Comparison of ENCODE assay signal across 13 mouse cellular contexts in genomic region chr10:75344563-75344962, GRCm38 (mm10). TPM values are rescaled to one million over a fixed set of nuclear protein-coding genes. Genes with fewer than 3 reads are reported as not detected.
A peak's percentile ranks its signal among the peaks of the same experiment; 100 is the strongest.
DNase-seq lines count a peak whose midpoint lies in the region; ATAC-seq and TF ChIP-seq lines count a peak whose summit lies in the region.
"Not testable (repeated sequence)": the region's sequence is repeated elsewhere in the genome, so short reads cannot be mapped to it uniquely, and the experiment has no call there.
"Had no signal": no experiment of that assay in that cellular context is flagged by ENCODE, and none has a peak within 500 bp of the region (broad histone marks: within the 10 kb centered on the region; RNA-seq: fewer than 3 reads in every experiment).

No protein-coding gene starts in this region.

- H3K36me3 ChIP-seq in heart, embryonic 16.5 days (ENCODE audit: control insufficient read depth, insufficient read depth); liver, embryonic 14.5 days (replicated peaks; ENCODE audit: control insufficient read depth, insufficient read depth, low read depth); midbrain, embryonic 11.5 days (ENCODE audit: control insufficient read depth, insufficient read depth, low read length); stomach, embryonic 16.5 days (ENCODE audit: control insufficient read depth, insufficient read depth, low read length): not testable (repeated sequence)

- H3K27me3 ChIP-seq in heart, embryonic 16.5 days (ENCODE audit: control insufficient read depth, insufficient read depth, low read length); liver, embryonic 14.5 days (ENCODE audit: control insufficient read depth, insufficient read depth, low read length); midbrain, embryonic 11.5 days (ENCODE audit: control insufficient read depth, insufficient read depth, low read length); stomach, embryonic 16.5 days (ENCODE audit: control insufficient read depth, insufficient read depth, low read length): not testable (repeated sequence)

- H3K27ac ChIP-seq in heart, embryonic 16.5 days (ENCODE audit: low read length): peak overlapping the region; percentile 54
- not testable (repeated sequence) for H3K27ac ChIP-seq in liver, embryonic 14.5 days; midbrain, embryonic 11.5 days (ENCODE audit: low read depth, low read length); stomach, embryonic 16.5 days (ENCODE audit: low read length)

- not testable (repeated sequence) for H3K9ac ChIP-seq in heart, embryonic 16.5 days (ENCODE audit: low read length); liver, embryonic 14.5 days (replicated peaks); midbrain, embryonic 11.5 days (ENCODE audit: low read length); stomach, embryonic 16.5 days (ENCODE audit: low read length)

- H3K9me3 ChIP-seq in heart, embryonic 16.5 days (replicated peaks; ENCODE audit: control insufficient read depth, low read length); liver, embryonic 14.5 days (ENCODE audit: control insufficient read depth, low read length); midbrain, embryonic 11.5 days (ENCODE audit: control insufficient read depth, low read length); stomach, embryonic 16.5 days (replicated peaks; ENCODE audit: control insufficient read depth, low read length): not testable (repeated sequence)

- TF ChIP-seq EP300 in liver, embryonic 14.5 days (IDR thresholded peaks at IDR 0.05; ENCODE audit: low read depth): not testable (repeated sequence)

- TF ChIP-seq CTCF in brain, embryonic 14.5 days (IDR thresholded peaks at IDR 0.05; ENCODE audit: borderline replicate concordance, extremely low read depth, insufficient read depth, insufficient read length); liver, embryonic 14.5 days (IDR thresholded peaks at IDR 0.05; ENCODE audit: low read depth): not testable (repeated sequence)

- not testable (repeated sequence) for ATAC-seq in heart, embryonic 16.5 days (replicated peaks; ENCODE audit: extremely low read depth, insufficient read depth, low FRiP score); midbrain, embryonic 11.5 days (ENCODE audit: low FRiP score)
- 0 out of 2 replicates have a peak, but pooled peaks have one; percentile 28 for ATAC-seq in liver, embryonic 14.5 days (ENCODE audit: insufficient read depth)
- ATAC-seq in stomach, embryonic 16.5 days (ENCODE audit: insufficient read depth, low FRiP score): peak; percentile 44; the same call in 1 of the 2 replicates

- H3K4me1 ChIP-seq in heart, embryonic 16.5 days (ENCODE audit: control insufficient read depth, insufficient read depth, low read length); liver, embryonic 14.5 days (replicated peaks; ENCODE audit: control insufficient read depth in 2 of 2, insufficient read depth in 2 of 2, low read length in 1 of 2); midbrain, embryonic 11.5 days (ENCODE audit: control insufficient read depth, insufficient read depth, low read length); stomach, embryonic 16.5 days (ENCODE audit: control insufficient read depth, insufficient read depth, low read length): not testable (repeated sequence)

- WGBS in heart, embryonic 16.5 days: 40% methylated on average over 1 of the region's 1 CpGs
- 39% methylated on average over 1 of the region's 1 CpGs for WGBS in liver, embryonic 14.5 days (ENCODE audit: insufficient replicate concordance)
- 58% methylated on average over 1 of the region's 1 CpGs for WGBS in midbrain, embryonic 11.5 days
- 57% methylated on average over 1 of the region's 1 CpGs for WGBS in stomach, embryonic 16.5 days

- TF ChIP-seq POLR2A in brain, embryonic 14.5 days (IDR thresholded peaks at IDR 0.05; ENCODE audit: borderline replicate concordance, extremely low read depth, insufficient read depth, insufficient read length, poor library complexity, severe bottlenecking): not testable (repeated sequence)

- peak; percentile 37 for DNase-seq in brain, embryonic 14.5 days (ENCODE audit: low read depth)
- peak; percentile 93 for DNase-seq in heart, adult 11 months
- peak; percentile 62 for DNase-seq in kidney, postnatal 10 days
- not testable (repeated sequence) for DNase-seq in liver, embryonic 14.5 days (ENCODE audit: low read depth in 3 of 3, low spot score in 3 of 3)
- peak; percentile 66 for DNase-seq in midbrain, embryonic 11.5 days (ENCODE audit: low spot score, missing footprints)

- not testable (repeated sequence) for H3K4me3 ChIP-seq in heart, embryonic 16.5 days (ENCODE audit: low read length); liver, embryonic 14.5 days (ENCODE audit: insufficient read depth in 1 of 2, low read depth in 2 of 2, low read length in 2 of 2); midbrain, embryonic 11.5 days (ENCODE audit: low read depth, low read length); stomach, embryonic 16.5 days (replicated peaks; ENCODE audit: low read length)

- H3K4me2 ChIP-seq in heart, embryonic 16.5 days (ENCODE audit: low read depth, low read length); liver, embryonic 14.5 days (ENCODE audit: low read depth); midbrain, embryonic 11.5 days; stomach, embryonic 16.5 days (ENCODE audit: low read depth, low read length): not testable (repeated sequence)

RNA-seq across cellular contexts. Expression of gene Adora2a, which starts 27.9 kb away (rescaled TPM):
- 8.9 and 9.3 TPM in 2 replicates for polyA plus RNA-seq in brain, embryonic 14.5 days (2012; rRNA removed)
- polyA plus RNA-seq in heart, embryonic 16.5 days (2015; fragmentation: Nextera tagmentation; extraction: Ambion mirVana): 8.0 and 8.7 TPM in 2 replicates
- 1.5 and 1.7 TPM in 2 replicates for polyA plus RNA-seq in liver, embryonic 14.5 days (2012; rRNA removed)
- 1.9 and 2.3 TPM in 2 replicates for polyA plus RNA-seq in liver, embryonic 14.5 days (2014; fragmentation: Nextera tagmentation; extraction: Ambion mirVana)
- polyA plus RNA-seq in midbrain, embryonic 11.5 days (2014; fragmentation: Nextera tagmentation; extraction: Ambion mirVana): 2.8 and 4.0 TPM in 2 replicates
- 3.0 and 3.5 TPM in 2 replicates for polyA plus RNA-seq in stomach, embryonic 16.5 days (2015; fragmentation: Nextera tagmentation; extraction: Ambion mirVana)

RNA-seq across cellular contexts. Expression of gene Upb1, which starts 56.4 kb away (rescaled TPM):
- polyA plus RNA-seq in brain, embryonic 14.5 days (2012; rRNA removed): 0.04 TPM in 1 of 2 replicates, not detected in the other
- 0.87 and 0.91 TPM in 2 replicates for polyA plus RNA-seq in heart, embryonic 16.5 days (2015; fragmentation: Nextera tagmentation; extraction: Ambion mirVana)
- 8.1 and 8.8 TPM in 2 replicates for polyA plus RNA-seq in liver, embryonic 14.5 days (2012; rRNA removed)
- 18.3 and 20.1 TPM in 2 replicates for polyA plus RNA-seq in liver, embryonic 14.5 days (2014; fragmentation: Nextera tagmentation; extraction: Ambion mirVana)
- not detected in 2 replicates for polyA plus RNA-seq in midbrain, embryonic 11.5 days (2014; fragmentation: Nextera tagmentation; extraction: Ambion mirVana)
- 4.3 and 5.8 TPM in 2 replicates for polyA plus RNA-seq in stomach, embryonic 16.5 days (2015; fragmentation: Nextera tagmentation; extraction: Ambion mirVana)
- polyA plus RNA-seq: G1E; hindbrain, embryonic 10.5 days; limb, embryonic 10.5 days; midbrain, embryonic 10.5 days; neural tube, embryonic 11.5 days; Patski had no signal
